Mouse (Mus musculus) frontal cortex, postnatal 25 days (tissue): ENCODE data around the gene Josd1.
"Not testable (repeated sequence)": the region's sequence is repeated elsewhere in the genome, so short reads cannot be mapped to it uniquely, and the experiment has no call there.

ENCODE experiments used
- DNase-seq, 2 experiments: peaks; one replicate each; pipeline ENCODE4 v3.0.0; 2022; ENCODE audit warnings: low spot score in 2 of 2

Josd1 gene

DNA sequence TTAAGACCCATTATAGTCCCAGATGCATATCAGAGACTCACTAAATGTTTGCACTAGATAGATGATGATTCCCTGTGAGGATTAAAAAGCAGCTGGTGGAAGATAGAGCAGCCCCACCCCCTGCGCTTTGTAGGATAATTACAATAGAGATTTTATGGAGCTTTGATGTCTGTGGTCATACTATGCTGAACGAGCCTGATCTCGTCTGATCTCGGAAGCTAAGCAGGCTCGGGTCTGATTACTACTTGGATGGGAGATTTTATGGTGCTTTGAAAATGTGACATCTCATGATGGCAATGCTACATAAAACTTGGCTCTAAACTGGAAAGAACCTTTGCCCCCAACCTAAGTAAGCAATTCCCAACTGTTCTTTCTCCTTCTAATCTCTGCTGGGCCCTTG, 4.6 kb upstream of the Josd1 start:
- DNase-seq = no peak

DNA sequence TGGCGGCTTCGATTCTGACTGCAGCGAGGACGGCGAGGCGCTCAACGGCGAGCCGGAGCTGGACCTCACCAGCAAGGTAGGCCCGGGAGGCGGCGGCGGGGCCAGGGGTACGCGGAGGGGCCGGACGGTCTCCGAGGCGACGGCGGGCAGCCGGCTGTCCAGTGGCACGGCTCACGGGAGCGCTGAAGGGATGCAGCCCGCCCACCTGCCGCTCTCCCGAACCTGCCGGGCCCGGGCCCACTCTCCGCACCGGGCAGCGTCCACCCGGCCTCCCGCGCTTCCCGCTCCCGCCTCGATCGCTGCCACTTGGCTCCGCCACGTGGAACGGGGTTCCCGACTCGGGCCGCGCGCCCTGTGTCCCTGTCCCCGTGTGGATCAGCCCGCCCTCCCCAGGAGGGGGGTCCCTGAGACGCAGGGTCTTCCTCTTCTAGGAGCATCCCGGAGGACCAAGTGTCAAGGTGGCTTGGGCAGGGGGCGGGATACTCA, 3.3 kb upstream of the Josd1 start:
- DNase-seq = no peak

DNA sequence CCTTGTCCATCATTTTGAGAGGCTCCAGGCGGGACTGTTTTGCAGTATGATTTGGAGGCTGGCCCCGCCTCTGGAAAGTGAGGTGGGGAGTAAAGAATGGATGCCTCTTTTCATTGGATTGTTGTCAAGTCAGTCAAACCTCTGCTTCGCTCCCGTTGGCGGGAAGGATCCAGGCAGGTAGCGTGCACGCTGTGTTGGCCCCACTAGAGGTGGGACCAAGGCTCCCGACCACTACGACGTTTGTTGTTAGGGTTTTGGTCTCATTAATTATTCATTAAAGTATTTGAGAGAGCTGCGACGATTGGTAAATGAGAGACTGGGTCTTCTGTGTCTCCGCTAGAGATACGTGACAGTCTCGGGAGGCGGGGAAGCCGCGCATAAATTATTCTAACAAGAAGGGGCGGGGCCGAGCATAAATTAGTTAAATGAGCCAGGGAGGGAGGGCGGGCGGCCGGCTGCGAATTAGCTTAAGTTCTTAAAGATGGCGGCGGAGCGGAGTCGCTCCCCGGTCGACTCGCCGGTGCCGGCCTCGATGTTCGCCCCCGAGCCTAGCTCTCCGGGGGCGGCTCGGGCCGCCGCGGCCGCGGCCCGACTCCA, 2.8 kb upstream of the Josd1 start, which contains the start of gene Gtpbp1:
Gtpbp1 (plus strand) TSS at position 420 of the 597 bp plus-strand sequence.
- DNase-seq = peak; percentile 85 to 93

DNA sequence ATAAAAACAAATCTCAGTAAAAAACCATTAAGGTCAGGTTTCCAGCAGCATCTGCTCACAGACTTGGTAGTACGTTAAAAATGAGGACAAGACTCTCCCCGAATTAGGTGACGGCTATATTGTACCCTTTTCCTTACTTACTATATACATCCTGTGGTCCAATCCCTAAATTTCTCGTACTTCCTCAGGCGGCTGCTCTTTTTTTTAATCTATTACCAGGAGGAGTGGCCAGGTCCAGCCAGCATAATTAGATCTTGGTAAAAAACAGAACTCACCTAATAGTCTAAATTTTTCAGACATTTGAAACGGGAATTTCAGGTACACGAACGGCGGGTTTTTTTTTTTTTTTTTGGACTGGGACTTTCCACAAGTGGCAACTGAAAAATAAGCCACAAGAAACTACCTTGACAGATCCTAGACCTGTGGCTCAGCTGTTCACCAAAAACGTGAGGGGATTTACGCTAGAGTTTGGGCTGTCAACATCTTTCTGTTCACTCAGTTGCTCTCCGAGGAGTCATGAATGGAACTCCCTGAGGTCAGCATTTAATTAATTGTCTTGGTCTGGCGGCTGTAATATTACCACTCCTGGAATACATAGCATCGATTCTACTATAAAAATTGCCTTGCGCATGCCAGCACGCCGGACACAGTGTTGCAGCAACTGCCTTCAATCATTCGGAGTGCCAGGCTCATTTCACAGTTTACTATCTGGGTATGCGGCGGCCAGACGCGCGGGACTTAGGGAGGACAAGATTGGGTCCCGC, 2.1 kb upstream of the Josd1 start:
- no peak for DNase-seq

DNA sequence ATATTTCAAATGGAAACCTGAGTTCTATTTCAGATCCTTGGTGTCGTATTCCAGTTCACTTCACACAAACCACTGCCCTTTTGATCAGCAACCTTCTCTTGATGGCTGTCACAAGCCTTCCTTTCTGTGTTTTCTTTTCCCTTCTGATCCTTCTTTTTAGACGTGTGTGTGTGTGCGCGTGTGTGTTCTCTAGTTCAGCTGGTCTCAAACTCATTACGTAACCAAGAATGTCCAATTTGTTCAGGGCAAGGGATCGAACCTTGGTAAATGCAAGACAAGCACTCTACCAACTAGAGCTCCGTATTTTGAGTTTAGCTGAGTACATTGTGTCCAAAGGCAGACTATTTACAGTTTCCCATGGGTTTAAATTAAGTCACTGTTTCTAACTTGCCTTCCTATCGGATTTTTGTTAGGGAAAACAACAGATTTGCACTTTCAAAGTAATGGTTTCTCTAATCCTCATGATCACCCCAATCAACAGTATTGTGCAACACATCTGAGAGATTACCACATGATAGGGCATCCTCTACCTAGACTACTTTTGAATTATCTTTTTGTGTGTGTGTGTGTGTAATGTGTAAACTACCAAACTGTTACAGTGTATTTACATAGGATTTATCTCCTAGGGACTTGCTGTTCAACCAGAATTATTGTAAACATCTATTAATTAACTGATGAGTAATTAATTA, 693 bp upstream of the Josd1 start:
- no peak for DNase-seq

DNA sequence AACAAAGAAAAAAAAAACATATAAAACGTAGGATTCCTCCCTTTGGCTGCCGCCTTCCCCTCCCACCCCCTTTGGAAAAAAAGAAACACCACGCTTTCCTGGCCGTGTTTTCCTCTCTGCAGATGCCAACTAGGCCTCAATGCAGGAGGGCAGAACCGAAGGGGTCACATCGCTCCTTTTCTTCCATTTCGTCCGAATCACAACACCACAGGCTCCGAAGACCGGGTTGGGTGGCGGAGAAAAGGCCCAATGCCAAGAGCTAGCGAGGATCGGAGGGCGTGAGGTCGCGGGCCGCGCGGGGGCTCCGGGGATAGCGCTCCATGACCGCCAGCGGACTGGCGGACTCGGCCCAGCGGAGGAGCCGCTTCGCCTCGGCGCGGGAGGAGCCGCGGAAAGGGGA, 544 bp downstream of the Josd1 start:
- no peak for DNase-seq

DNA sequence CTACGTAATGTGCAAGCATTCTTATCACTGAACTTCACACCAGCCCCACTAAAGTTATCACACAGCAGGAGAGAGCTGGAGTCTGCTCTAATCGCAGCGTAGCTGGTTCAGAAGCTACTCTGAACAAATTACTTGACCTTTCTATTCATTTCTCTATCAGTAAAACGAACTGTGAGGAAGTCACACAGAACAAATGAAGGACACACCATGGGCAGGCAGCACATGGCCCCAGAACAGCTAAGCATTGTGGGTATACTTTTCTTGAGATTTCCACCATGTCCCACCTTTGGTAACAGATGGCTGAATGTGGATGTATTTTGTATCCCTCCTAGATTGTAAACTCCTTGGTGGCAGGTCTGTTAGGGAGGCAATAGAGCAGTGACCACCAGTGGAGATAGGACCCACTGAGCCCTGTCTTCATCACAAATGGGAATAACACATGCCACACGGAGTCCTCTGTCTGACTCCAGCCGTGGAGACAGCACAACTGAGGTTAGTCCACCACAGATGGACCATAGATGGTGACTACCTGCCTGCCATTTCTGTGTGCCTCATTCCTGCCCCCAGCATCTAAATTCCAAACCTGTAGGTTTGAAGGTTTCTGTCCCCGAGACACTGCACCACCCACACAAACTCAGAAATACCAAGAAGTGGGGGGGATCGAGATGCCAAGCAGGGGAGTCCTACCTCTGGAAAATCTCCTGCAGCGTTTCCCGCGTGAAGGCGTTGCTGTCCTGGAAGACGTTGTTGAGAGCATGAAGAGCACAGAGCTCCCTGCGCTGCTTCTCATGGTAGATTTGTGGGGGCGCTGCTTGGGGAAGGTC, 1.5 kb downstream of the Josd1 start:
- DNase-seq = no peak

DNA sequence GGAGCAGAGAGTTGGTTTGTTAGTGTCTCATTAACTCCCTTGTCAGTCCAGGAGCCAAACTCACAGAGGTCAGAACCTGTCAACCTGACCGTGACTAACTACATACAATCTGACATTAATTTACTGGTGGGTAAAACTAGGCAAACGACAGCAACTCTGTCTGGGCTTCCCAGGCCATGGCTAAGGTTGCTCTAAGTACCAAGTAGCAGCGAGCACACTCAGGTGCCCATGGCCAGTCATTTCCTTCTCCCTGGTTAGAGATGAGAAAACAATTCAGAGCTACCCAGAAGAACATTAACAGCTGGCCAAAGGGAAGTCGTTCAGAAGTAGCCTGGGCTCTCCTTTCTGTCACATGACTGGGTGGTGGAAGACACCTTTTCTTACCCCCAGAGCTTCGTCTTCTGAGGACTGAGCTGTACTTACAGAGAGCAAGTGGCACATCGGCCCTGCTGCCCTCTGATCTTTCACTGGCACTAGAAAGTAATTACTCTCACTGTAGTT, 2.5 kb downstream of the Josd1 start:
- no peak for DNase-seq

DNA sequence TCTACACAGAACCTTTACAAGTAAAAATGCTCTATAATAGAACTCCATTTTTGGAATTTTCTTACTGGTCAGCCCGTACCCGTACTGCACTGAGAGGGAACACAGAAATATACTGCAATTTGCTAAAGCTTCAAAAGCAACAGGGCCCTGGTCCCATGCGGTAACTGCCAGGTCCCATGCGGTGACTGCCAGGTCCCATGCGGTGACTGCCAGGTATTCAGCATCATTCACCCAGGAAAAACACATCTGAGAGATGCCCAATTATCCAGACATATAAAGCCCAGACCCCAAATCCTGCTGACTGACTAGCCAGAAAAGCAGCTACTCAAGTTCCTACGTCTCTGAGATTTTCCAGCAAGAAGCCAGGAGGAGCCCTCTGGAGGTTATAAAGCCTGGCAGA, 3.1 kb downstream of the Josd1 start:
- DNase-seq = no peak

DNA sequence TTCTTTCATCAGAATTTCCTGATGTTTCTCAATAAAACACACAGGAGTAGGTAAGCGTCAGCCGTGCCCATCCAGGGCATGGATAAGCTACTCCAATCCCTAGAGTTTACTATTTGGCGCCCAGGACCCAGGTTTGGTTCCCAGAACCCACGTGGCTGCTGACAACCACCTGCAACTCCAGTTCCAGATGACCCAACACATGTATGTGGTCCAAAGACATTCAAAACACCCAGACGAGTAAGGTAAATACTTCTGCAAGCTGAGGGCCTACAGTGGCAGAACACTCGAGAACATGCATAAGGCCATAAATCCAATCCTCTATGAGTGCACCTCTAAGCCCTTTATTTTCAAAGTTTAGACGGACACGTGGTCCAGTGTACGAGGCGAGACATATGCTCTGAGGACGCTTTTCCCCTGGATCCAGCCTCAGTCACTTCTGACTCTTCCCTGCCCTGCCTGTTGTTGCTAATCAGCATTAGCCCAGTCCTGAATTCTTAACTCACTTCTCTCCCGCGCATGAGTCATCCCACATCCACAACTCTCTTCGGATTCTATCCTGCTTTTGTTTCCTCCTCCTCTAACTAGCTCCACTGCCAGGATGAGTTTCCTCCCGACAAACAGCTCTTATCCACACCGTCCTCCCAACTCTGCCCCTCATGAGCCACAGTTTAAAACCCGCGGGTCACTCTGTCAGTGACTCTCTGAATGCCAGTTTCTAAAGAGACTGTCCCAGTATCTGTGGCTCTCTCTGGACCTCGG, 3.8 kb downstream of the Josd1 start:
- no peak for DNase-seq

DNA sequence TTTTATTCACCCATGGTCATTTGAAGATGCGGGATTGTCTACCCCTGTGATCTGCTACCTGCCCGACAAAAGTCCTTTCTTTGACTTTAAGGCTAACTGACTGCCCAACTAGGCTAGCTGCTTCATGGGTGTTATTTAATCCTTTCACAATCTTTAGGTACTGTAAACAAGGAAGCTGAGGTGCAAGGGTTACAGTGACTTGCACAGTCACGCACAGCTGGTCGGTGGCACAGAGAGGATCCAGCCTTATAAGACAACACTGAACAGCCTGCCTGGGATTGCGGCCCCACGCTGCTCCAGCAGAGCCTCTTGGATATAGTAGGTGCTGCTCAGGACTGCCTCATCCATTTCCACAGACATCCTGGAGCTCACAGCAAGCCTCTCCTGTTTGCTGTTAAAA, 4.6 kb downstream of the Josd1 start:
- DNase-seq = no peak

DNA sequence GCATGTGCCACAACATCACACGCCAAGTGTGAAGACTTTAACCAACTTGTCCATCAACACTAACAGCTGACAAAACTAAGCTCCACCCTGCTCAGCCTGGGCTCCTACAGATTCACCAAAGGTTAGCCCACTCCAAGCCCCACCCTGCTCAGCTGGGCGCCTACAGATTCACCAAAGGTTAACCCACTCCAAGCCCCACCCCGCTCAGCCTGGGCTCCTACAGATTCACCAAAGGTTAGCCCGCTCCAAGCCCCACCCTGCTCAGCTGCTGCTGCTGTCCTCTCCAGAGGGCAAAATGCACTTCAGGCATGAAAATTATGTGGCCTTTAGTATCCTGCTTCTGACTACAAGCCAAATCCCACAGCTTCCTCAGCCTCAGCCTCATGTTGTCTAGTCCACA, 5.7 kb downstream of the Josd1 start:
- no peak for DNase-seq

DNA sequence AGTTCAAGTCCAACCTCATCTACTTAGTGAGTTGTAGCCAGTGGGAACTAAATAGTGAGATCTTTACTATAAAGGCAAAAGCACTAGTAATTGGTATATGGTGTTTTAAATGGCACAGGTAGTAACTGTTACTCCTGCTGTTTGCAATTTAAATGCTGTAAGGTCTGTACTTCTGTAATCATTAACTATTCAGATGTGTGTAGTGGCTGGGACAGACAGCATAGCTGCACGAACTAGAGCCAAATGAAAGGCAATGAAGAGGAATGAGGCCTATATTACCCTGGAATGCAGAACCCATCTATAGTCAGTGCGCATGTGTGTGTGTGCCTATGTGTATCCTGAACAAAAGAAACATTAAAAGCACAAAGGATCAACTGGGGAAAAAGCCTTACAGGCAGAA, 9.8 kb downstream of the Josd1 start:
- DNase-seq = no peak

DNA sequence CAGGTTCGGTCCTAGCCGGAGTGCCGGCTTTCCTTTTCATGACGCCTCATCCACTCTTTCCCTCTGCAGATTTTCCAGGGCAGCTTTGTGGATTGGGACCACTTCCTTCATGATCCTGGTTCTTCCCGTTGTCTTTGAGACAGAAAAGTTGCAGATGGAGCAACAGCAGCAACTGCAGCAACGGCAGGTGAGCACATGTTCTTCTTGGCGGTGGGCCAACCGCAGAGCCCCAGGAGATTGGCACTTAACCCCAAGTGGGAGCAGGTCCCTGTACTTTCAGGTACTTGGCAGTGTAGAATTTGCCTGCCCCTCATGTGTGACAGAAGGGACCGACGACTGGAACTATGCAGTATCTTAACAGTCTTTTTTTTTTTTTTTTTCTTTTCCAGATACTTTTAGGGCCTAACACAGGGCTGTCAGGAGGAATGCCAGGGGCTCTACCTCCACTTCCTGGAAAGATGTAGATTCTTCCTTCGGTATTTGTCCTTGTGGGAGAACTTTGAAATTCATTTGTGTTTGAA, 15.8 kb downstream of the Josd1 start:
- not testable (repeated sequence) for DNase-seq

DNA sequence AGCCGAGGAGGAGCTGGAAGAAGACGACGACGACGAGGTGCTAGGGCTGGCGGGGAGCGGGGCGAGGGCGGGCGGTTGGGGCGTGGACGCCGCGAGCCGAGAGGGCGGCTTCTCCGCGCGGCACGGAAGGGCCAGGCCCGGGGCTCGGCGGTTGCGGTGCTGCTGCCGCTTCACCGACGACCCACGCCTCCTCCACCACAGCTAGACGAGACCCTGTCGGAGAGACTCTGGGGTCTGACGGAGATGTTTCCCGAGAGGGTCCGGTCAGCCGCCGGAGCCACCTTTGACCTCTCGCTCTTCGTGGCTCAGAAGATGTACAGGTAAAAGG, 16.8 kb downstream of the Josd1 start:
- no peak for DNase-seq

DNA sequence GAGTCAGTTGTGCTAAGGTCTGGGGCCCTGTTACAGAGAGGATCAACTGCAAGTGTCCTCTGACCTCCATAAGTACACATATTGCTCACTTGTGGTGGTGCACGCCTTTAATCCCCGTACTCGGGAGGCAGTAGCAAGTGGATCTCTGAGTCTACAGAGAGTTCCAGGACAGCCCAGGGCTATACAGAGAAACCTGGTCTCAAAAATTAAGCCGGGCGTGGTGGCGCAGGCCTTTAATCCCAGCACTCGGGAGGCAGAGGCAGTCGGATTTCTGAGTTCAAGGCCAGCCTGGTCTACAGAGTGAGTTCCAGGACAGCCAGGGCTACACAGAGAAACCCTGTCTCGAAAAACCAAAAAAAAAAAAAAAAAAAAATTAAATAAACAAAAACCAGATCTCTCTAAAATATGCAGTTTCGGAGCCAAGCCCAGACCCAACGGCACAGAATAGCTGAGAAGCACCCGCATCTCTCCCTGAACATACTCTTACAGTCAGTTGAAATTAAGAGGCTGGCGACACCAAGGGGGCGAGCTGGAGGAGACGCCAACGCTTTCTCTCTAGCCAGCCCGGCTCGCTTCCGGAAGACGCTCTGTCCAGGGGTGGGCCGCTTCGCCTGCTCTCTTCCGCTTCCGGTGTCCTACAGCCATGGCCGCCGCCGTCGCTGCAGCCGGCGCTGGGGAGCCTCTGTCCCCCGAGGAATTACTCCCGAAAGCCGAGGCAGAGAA, 17.3 kb downstream of the Josd1 start, which contains the start of gene Tomm22:
Tomm22 (plus strand) TSS at position 613 of the 723 bp plus-strand sequence.
- peak; percentile 61 to 79 for DNase-seq

DNA sequence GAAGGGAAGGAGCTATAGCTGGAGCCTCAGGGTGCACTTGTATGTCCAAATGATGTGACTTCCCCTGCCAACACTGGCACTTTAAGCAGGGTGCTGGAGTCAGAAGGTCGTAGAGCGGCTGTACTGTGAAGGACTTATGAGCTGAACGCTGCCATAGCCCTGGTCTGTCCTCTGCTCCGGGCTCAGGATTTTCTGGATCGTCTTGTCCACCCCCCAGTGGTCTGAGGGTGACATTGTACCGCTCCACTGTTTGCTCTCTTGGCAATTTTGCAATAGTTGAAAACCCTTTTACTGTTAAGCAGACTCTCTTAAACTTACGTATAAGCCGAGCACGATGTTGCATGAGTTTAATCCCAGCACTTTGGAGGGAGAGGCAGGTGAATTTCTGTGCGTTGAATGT, 18.5 kb downstream of the Josd1 start:
- no peak for DNase-seq

DNA sequence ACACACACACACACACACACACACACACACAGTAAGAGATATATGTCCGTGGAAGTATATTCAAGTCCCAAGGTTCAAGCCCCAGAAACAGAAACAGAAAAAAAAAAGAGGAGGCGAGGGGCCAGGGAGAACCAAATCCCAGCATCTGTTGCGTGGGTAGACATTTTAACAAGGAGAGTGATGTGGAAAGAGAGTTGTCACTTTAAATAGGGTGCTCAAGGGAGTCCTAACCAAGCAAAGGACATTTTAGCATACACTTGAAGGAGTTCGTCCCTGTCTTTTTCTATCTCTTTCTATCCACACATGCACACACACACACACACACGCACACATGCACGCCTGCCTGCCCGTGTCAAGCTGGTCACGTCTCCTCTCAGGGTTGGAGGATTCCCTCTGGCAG, 23.1 kb downstream of the Josd1 start:
- no peak for DNase-seq

DNA sequence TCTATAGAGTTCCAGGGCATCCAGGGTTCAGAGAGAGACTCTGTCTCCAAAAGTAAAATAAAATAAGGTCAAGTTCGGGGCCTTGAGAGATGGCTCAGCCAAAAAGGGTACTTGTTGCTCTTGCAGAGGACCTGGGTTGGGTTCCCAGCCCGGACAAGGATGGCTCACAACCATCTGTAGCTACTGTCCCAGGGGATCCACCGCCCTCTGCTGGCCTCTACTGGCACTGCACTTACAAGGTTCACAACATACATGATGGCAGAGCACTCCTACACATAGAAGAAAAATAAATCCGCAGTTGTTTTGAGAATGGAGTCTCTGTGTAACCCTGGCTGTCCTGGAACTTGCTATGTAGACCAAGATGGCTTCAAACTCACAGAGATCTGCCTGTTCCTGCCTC, 25.9 kb downstream of the Josd1 start:
- no peak for DNase-seq
